Mouse (Mus musculus): ENCODE results near the gene Dppa1. TPM values are rescaled to one million over a fixed set of nuclear protein-coding genes. Genes with fewer than 3 reads are reported as not detected.
A peak's percentile ranks its signal among the peaks of the same experiment; 100 is the strongest.
"Not testable (repeated sequence)": the region's sequence is repeated elsewhere in the genome, so short reads cannot be mapped to it uniquely, and the experiment has no call there.

Dppa1 gene
- polyA plus RNA-seq (2014; fragmentation: Nextera tagmentation; extraction: Ambion mirVana): not detected in 2 replicates

DNA sequence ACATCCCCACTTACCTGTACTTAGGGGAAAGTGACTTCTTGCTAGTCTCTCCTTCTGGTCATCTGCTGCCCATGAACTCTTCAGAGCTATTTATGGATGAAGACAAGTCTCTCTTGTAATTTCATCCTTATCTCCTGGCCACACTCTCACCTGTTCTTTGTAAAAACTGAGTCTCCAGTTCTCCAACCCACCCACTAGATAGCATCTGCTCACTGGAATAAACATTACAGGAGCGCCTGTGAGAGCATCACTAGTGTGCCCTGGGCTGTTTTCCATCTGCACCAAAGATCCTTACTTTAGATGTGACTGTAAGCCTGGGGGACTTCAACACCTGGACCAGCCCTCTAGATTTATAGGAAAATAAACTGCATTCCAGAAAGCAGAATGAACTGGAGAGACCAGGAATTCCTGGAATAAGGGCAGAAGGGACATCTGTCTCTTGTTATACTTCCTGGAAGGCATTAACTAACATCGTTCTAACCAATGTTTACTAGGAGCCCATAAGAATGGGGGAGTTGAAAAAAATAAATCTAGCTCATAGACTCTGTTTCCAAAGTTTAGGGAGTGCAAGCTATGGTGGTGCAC, at the start of gene Dppa1:
Gene Dppa1, minus strand, starts transcription at position 51 of the 585 bp plus-strand sequence.
- H3K4me1 ChIP-seq (replicated peaks; ENCODE audit: control insufficient read depth, insufficient read depth, low read length): no peaks in the 10 kb centered on the region
- no peak within 1 kb of the TSS for H3K9ac ChIP-seq
- no peak within 1 kb of the TSS for H3K27ac ChIP-seq
- 95% methylated on average over 2 of the region's 2 CpGs for whole genome bisulfite sequencing
- no peak for DNase-seq (ENCODE audit: low spot score)
- H3K27me3 ChIP-seq (ENCODE audit: control insufficient read depth, insufficient read depth, low read length): no peaks in the 10 kb centered on the region
- ATAC-seq (ENCODE audit: low FRiP score): no peak
- H3K4me2 ChIP-seq (replicated peaks): no peak within 1 kb of the TSS
- H3K4me3 ChIP-seq (replicated peaks; ENCODE audit: low read length): no peak within 1 kb of the TSS
- H3K9me3 ChIP-seq (ENCODE audit: control insufficient read depth, low read length): no peaks in the 10 kb centered on the region
- H3K36me3 ChIP-seq (replicated peaks; ENCODE audit: control insufficient read depth, insufficient read depth): no peaks in the 10 kb centered on the region

DNA sequence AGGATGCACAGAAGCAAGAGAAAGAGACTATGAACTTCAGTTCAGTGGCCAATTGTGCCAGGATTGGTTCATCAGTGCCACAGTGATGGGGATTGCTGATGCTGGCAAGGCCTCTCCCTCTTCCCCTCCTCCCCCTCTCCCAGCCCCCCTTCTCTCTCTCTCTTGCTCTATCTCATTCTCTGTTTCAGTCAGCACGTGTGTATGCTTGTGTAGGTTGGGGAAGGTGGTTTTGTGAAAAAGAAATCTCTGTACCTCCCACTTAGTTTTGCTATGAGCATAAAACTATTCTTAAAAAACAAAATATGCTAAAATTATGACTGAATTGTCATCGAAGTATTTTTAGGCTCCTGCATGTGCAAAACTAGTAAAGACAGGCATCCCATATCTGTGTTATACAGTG, 38.9 kb upstream of the Dppa1 start:
- Histone ChIP-seq H3K4me2 (replicated peaks) (no peak overlapping the region), H3K27ac (no peak overlapping the region), H3K9ac (no peak overlapping the region), H3K9me3 (ENCODE audit: control insufficient read depth, low read length) (no peaks in the 10 kb centered on the region), H3K4me3 (replicated peaks; ENCODE audit: low read length) (no peak overlapping the region), H3K27me3 (ENCODE audit: control insufficient read depth, insufficient read depth, low read length) (no peaks in the 10 kb centered on the region), H3K36me3 (replicated peaks; ENCODE audit: control insufficient read depth, insufficient read depth) (no peaks in the 10 kb centered on the region), H3K4me1 (replicated peaks; ENCODE audit: control insufficient read depth, insufficient read depth, low read length) (no peaks in the 10 kb centered on the region)
- 77% methylated on average over 2 of the region's 2 CpGs for WGBS
- no peak for DNase-seq (ENCODE audit: low spot score)
- no peak for ATAC-seq (ENCODE audit: low FRiP score)

DNA sequence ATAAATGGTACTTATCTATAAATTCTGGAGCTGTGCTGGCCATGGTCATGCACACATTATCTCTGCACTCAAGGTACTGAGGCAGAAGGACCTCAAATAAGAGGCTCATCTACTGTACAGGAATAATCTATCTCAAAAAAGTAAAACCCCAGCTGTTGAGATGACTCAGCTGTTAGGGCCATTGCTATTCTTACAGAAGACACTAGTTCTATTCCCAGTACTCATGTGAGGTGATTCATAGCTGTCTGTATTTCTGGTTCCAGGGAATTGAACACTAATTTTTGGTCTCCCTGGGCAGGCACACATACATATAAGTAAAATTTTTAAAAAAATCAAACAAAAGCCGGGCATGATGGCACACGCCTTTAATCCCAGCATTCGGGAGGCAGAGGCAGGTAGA, 38.0 kb upstream of the Dppa1 start:
- Histone ChIP-seq H3K27me3 (ENCODE audit: control insufficient read depth, insufficient read depth, low read length) (no peaks in the 10 kb centered on the region), H3K27ac (no peak overlapping the region), H3K9me3 (ENCODE audit: control insufficient read depth, low read length) (no peaks in the 10 kb centered on the region), H3K4me3 (replicated peaks; ENCODE audit: low read length) (no peak overlapping the region), H3K4me1 (replicated peaks; ENCODE audit: control insufficient read depth, insufficient read depth, low read length) (no peaks in the 10 kb centered on the region), H3K36me3 (replicated peaks; ENCODE audit: control insufficient read depth, insufficient read depth) (no peaks in the 10 kb centered on the region), H3K9ac (no peak overlapping the region), H3K4me2 (replicated peaks) (no peak overlapping the region)
- ATAC-seq (ENCODE audit: low FRiP score) (no peak), DNase-seq (ENCODE audit: low spot score) (no peak)
- WGBS: 99% methylated on average over 3 of the region's 3 CpGs

DNA sequence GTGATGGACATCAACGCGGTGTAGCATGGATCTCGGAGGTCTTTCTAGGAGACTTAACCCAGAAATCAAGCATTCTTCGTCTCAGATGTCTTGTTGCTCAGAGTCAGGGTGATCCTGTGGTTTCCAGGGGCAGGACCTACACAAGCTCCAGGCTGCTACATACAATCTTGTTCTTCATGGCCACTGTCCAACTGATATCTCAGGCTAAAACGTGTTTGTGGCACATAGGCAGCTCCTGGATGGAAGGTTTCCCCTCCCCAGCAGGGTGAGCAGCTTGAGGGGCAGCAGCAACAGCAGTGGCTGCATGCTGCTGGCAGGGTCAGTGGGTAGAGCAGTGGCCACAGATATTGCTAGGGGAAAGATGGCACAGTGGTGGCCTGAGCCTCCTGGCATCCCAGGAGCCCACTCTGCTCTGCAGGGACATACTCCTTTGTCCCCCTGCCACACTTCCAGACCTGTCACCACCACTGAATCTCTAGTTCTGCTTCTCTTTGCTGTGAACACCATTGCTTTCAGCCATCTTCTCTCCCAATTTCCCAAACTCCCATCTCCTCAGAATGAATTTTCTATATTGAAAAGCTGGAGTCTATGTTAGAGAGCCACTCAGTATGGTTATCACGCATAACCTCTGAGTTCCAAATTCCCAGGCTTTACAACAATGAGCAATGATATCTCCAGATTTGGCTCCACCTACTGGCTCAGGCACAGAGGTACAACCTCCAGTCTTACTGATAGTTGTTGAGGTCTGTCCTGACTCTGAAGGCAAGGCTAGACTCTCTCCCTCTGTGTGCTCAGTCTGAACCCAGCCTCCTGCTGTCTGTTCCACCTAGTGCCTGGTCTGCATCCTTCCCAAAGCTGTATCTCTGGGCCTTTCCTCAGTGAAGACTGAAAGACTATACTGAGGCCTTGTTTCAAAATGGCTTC, 36.8 kb upstream of the Dppa1 start:
- H3K36me3 ChIP-seq (replicated peaks; ENCODE audit: control insufficient read depth, insufficient read depth): no peaks in the 10 kb centered on the region
- H3K27ac ChIP-seq: no peak overlapping the region
- no peak overlapping the region for H3K4me3 ChIP-seq (replicated peaks; ENCODE audit: low read length)
- peak; percentile 80 for ATAC-seq (ENCODE audit: low FRiP score)
- H3K9me3 ChIP-seq (ENCODE audit: control insufficient read depth, low read length): no peaks in the 10 kb centered on the region
- H3K4me1 ChIP-seq (replicated peaks; ENCODE audit: control insufficient read depth, insufficient read depth, low read length): no peaks in the 10 kb centered on the region
- no peak overlapping the region for H3K9ac ChIP-seq
- WGBS: 74% methylated on average over 6 of the region's 6 CpGs
- DNase-seq (ENCODE audit: low spot score): peak; percentile 71
- H3K27me3 ChIP-seq (ENCODE audit: control insufficient read depth, insufficient read depth, low read length): no peaks in the 10 kb centered on the region
- H3K4me2 ChIP-seq (replicated peaks): no peak overlapping the region

DNA sequence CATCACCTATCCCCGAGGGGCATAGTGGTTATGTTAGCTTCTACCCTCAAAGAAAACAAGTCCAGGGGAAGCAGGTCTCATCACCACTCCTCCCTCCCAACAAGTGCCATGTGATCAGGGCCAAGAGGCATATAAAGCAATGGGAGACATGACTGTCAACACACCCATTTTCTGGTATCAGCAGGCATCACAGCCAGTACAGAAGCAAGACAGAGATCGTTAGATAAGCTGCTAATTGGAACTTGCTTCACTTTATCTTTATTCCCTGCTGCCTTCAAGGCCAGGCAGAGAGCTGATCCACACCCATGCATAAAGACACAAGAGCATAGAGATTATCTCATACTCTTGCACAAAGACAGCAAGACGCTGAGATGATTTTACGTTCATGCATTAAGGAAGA, 34.2 kb upstream of the Dppa1 start:
- no peak for ATAC-seq (ENCODE audit: low FRiP score)
- Histone ChIP-seq H3K4me1 (replicated peaks; ENCODE audit: control insufficient read depth, insufficient read depth, low read length) (no peaks in the 10 kb centered on the region), H3K36me3 (replicated peaks; ENCODE audit: control insufficient read depth, insufficient read depth) (no peaks in the 10 kb centered on the region), H3K27me3 (ENCODE audit: control insufficient read depth, insufficient read depth, low read length) (no peaks in the 10 kb centered on the region), H3K4me2 (replicated peaks) (no peak overlapping the region), H3K9me3 (ENCODE audit: control insufficient read depth, low read length) (no peaks in the 10 kb centered on the region), H3K4me3 (replicated peaks; ENCODE audit: low read length) (no peak overlapping the region), H3K27ac (no peak overlapping the region), H3K9ac (no peak overlapping the region)
- no peak for DNase-seq (ENCODE audit: low spot score)
- WGBS: 80% methylated on average over 4 of the region's 4 CpGs

DNA sequence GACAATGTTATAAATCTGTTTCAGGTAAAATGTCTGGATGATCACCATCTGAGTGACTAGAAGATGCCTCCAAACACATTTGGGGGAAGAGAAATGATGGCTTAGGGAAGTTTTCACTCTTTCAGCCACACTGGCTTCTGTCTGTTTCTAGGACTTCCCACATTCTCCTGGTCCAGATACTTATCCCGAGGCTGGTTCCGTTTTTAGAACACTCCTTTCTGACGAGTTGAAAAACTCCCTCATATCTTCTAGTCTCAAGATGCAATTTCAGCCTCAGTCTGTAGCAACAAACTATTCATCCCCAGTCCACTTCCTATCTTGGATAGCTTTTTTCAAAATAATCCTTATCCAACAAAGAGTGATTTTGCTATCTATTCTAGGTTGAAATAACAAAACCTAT, 23.4 kb upstream of the Dppa1 start:
- no peak for DNase-seq (ENCODE audit: low spot score)
- Histone ChIP-seq H3K27me3 (ENCODE audit: control insufficient read depth, insufficient read depth, low read length) (no peaks in the 10 kb centered on the region), H3K27ac (no peak overlapping the region), H3K9ac (no peak overlapping the region), H3K4me1 (replicated peaks; ENCODE audit: control insufficient read depth, insufficient read depth, low read length) (no peaks in the 10 kb centered on the region), H3K9me3 (ENCODE audit: control insufficient read depth, low read length) (no peaks in the 10 kb centered on the region), H3K4me3 (replicated peaks; ENCODE audit: low read length) (no peak overlapping the region), H3K4me2 (replicated peaks) (no peak overlapping the region), H3K36me3 (replicated peaks; ENCODE audit: control insufficient read depth, insufficient read depth) (no peaks in the 10 kb centered on the region)
- WGBS: 94% methylated on average over 3 of the region's 3 CpGs
- no peak for ATAC-seq (ENCODE audit: low FRiP score)

DNA sequence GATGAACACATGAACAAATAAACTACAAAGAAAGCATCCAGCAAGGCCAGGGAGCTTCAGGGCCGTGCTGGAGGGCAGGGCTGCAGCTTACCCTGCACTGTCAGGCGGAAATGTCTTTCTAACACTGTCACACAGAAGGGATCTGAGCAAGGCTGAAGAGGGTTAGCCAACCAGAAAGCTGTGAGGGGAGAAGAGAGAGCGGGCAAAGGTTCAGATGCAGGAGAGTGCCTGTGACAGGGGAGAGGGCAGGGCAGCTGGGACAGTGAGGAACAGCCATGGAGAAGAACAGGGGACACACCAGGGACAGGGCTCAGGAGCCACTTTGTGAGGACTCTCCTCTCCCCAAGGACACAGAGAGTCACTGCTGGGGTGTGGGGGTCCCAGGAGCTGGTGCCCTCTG, 20.6 kb upstream of the Dppa1 start:
- H3K4me2 ChIP-seq (replicated peaks); H3K9me3 ChIP-seq (ENCODE audit: control insufficient read depth, low read length); ATAC-seq (ENCODE audit: low FRiP score); H3K4me3 ChIP-seq (replicated peaks; ENCODE audit: low read length); H3K4me1 ChIP-seq (replicated peaks; ENCODE audit: control insufficient read depth, insufficient read depth, low read length); H3K9ac ChIP-seq; H3K36me3 ChIP-seq (replicated peaks; ENCODE audit: control insufficient read depth, insufficient read depth); H3K27me3 ChIP-seq (ENCODE audit: control insufficient read depth, insufficient read depth, low read length); H3K27ac ChIP-seq; DNase-seq (ENCODE audit: low spot score): not testable (repeated sequence)
- 46% methylated on average over 3 of the region's 3 CpGs for WGBS

DNA sequence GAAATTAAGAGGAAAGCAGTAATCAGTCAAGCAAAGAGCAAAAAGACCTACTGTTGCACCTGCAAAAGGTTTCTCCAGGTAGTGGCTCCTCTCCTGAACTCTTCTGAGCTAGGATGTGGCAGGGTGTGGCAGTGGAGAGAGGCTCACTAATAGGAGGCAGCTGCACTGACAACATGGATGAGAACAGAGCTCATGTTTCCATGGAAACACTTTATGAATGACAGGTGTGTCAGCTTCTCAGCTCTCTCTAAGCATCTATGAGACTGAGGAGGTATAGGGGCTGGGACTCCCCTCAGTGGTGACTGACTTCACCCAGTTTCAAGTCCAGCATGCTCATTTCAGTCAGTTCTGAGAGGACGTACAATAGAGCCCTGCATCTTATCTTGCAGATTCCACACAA, 15.8 kb upstream of the Dppa1 start:
- Histone ChIP-seq H3K4me3 (replicated peaks; ENCODE audit: low read length) (no peak overlapping the region), H3K4me2 (replicated peaks) (no peak overlapping the region), H3K36me3 (replicated peaks; ENCODE audit: control insufficient read depth, insufficient read depth) (no peaks in the 10 kb centered on the region), H3K27ac (no peak overlapping the region), H3K4me1 (replicated peaks; ENCODE audit: control insufficient read depth, insufficient read depth, low read length) (no peaks in the 10 kb centered on the region), H3K9ac (no peak overlapping the region), H3K9me3 (ENCODE audit: control insufficient read depth, low read length) (no peaks in the 10 kb centered on the region), H3K27me3 (ENCODE audit: control insufficient read depth, insufficient read depth, low read length) (no peaks in the 10 kb centered on the region)
- DNase-seq (ENCODE audit: low spot score) (no peak), ATAC-seq (ENCODE audit: low FRiP score) (no peak)
- WGBS: 97% methylated on average over 1 of the region's 1 CpGs

DNA sequence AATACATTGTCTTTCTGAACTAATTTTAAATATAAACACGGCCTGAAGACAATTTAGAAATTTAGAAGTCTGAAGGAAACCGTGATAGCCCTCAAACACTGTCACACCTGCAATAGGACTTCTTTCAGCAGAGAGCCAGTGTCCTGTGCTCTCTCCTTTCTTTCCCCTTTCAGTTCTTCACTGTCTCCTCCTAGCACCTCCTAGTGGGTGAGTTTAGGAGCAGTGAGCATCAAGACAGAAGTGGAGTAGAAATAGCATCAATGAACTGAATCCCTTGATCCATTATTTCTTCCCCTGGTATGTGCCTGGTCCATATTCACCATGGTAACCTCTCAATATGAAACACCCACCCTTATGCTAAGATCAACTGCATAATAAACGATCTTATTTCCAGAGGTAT, 7.5 kb upstream of the Dppa1 start:
- Histone ChIP-seq H3K27ac (no peak overlapping the region), H3K4me1 (replicated peaks; ENCODE audit: control insufficient read depth, insufficient read depth, low read length) (no peaks in the 10 kb centered on the region), H3K36me3 (replicated peaks; ENCODE audit: control insufficient read depth, insufficient read depth) (no peaks in the 10 kb centered on the region), H3K9ac (no peak overlapping the region), H3K4me2 (replicated peaks) (no peak overlapping the region), H3K4me3 (replicated peaks; ENCODE audit: low read length) (no peak overlapping the region), H3K9me3 (ENCODE audit: control insufficient read depth, low read length) (no peaks in the 10 kb centered on the region), H3K27me3 (ENCODE audit: control insufficient read depth, insufficient read depth, low read length) (no peaks in the 10 kb centered on the region)
- no peak for ATAC-seq (ENCODE audit: low FRiP score)
- 84% methylated on average over 3 of the region's 3 CpGs for WGBS
- no peak for DNase-seq (ENCODE audit: low spot score)
